Mouse (Mus musculus) limb, embryonic 15.5 days (tissue): ENCODE results near the gene Eef1a1. TPM values are rescaled to one million over a fixed set of nuclear protein-coding genes. Genes with fewer than 3 reads are reported as not detected.
A peak's percentile ranks its signal among the peaks of the same experiment; 100 is the strongest.

ENCODE experiments used
- ATAC-seq: fragments of 200-750 bp; cut with Nextera tagmentation; 2 replicates; pipeline ENCODE4 v1.8.0; 2017; ENCODE audit warnings: low read depth, moderate TSS enrichment; ENCODE audit not compliant: insufficient number of reproducible peaks, low FRiP score, low TSS enrichment
- H3K27ac ChIP-seq: fragments of 300-500 bp; sonication (generic); 2 replicates; pipeline ENCODE4 v1.5.1; 2015; ENCODE audit warnings: moderate library complexity, mild to moderate bottlenecking, inconsistent platforms
- H3K27me3 ChIP-seq: fragments of 300-500 bp; sonication (generic); 2 replicates; pipeline ENCODE4 v1.6.1; 2015; ENCODE audit warnings: inconsistent platforms
- H3K36me3 ChIP-seq: fragments of 300-500 bp; sonication (generic); 2 replicates; pipeline ENCODE4 v1.6.1; 2015; ENCODE audit warnings: inconsistent platforms
- H3K4me1 ChIP-seq: fragments of 300-500 bp; sonication (generic); 2 replicates; pipeline ENCODE4 v1.6.1; 2015; ENCODE audit warnings: inconsistent platforms
- H3K4me2 ChIP-seq: fragments of 300-500 bp; sonication (generic); 2 replicates; pipeline ENCODE4 v1.6.1; 2015; ENCODE audit warnings: mild to moderate bottlenecking, inconsistent platforms
- H3K4me3 ChIP-seq: fragments of 300-500 bp; sonication (generic); 2 replicates; pipeline ENCODE4 v1.5.1; 2015; ENCODE audit warnings: mild to moderate bottlenecking, inconsistent platforms
- H3K9ac ChIP-seq: fragments of 300-500 bp; sonication (generic); 2 replicates; pipeline ENCODE4 v1.6.1; 2015; ENCODE audit warnings: inconsistent platforms
- H3K9me3 ChIP-seq: fragments of 300-500 bp; sonication (generic); 2 replicates; pipeline ENCODE4 v1.6.1; 2016; ENCODE audit warnings: inconsistent platforms
- WGBS: fragments of 180-500 bp; shearing (Covaris S2); methylation state at CpG from one replicate; pipeline ENCODE4 v1.1.7; 2015; 5-methylcytosine and 5-hydroxymethylcytosine counted together
- polyA plus RNA-seq: library from polyadenylated mRNA; unstranded; fragments of >200 nt; fragmentation: Nextera tagmentation; extraction: Ambion mirVana; gene quantifications from 2 replicates; pipeline ENCODE4 v1.2.1, GENCODE M21; 2015

Gene Eef1a1
- polyA plus RNA-seq, 1 experiment from 2014 or later, result 5,127 TPM

- H3K27me3 ChIP-seq, result no peaks in the 10 kb centered on the region
- no peak overlapping the region for H3K4me2 ChIP-seq
- H3K4me3 ChIP-seq, result no peak overlapping the region
- WGBS, result 82% methylated on average over 8 of the region's 8 CpGs
- no peaks in the 10 kb centered on the region for H3K9me3 ChIP-seq
- H3K4me1 ChIP-seq, result no peaks in the 10 kb centered on the region; the same call in 1 of the 2 replicates
- no peak for ATAC-seq
- H3K27ac ChIP-seq, result no peak overlapping the region; the same call in 1 of the 2 replicates
- H3K36me3 ChIP-seq, result peaks cover 66% of the 10 kb centered on the region
- H3K9ac ChIP-seq, result no peak overlapping the region
Observed at GRCm38 (mm10) chr9:78473588-78473987, 15.4 kb downstream of the Eef1a1 start.

- no peak for ATAC-seq
- Histone ChIP-seq H3K4me3 (no peak overlapping the region), H3K36me3 (peaks cover 81% of the 10 kb centered on the region), H3K27me3 (no peaks in the 10 kb centered on the region), H3K9me3 (no peaks in the 10 kb centered on the region), H3K4me1 (no peaks in the 10 kb centered on the region), H3K27ac (no peak overlapping the region), H3K9ac (no peak overlapping the region), H3K4me2 (no peak overlapping the region)
- 96% methylated on average over 3 of the region's 3 CpGs for WGBS
Observed at GRCm38 (mm10) chr9:78465725-78466124, 23.2 kb downstream of the Eef1a1 start.

- H3K4me3 ChIP-seq, result no peak overlapping the region
Observed at GRCm38 (mm10) chr9:78463337-78463736, 25.6 kb downstream of the Eef1a1 start.

GRCm38 (mm10) chr9:78457026-78457425 is 31.9 kb downstream of the Eef1a1 start:
- 93% methylated on average over 8 of the region's 8 CpGs for WGBS
- H3K4me1 ChIP-seq, result no peaks in the 10 kb centered on the region
- H3K27me3 ChIP-seq, result no peaks in the 10 kb centered on the region
- no peak overlapping the region for H3K4me3 ChIP-seq
- no peak overlapping the region for H3K4me2 ChIP-seq
- no peak overlapping the region for H3K27ac ChIP-seq
- H3K9me3 ChIP-seq, result no peaks in the 10 kb centered on the region
- peaks cover 66% of the 10 kb centered on the region for H3K36me3 ChIP-seq
- ATAC-seq, result no peak
- no peak overlapping the region for H3K9ac ChIP-seq

More at GRCm38 (mm10) chr9:78463337-78463736, 25.6 kb downstream of the Eef1a1 start:
- Histone ChIP-seq H3K36me3 (peaks cover 77% of the 10 kb centered on the region), H3K27ac (no peak overlapping the region), H3K9me3 (no peaks in the 10 kb centered on the region), H3K9ac (no peak overlapping the region), H3K27me3 (no peaks in the 10 kb centered on the region), H3K4me1 (no peaks in the 10 kb centered on the region), H3K4me2 (no peak overlapping the region)
- ATAC-seq, result no peak
- WGBS, result 82% methylated on average over 4 of the region's 4 CpGs

GRCm38 (mm10) chr9:78451382-78451781 is 37.6 kb downstream of the Eef1a1 start:
- 78% methylated on average over 4 of the region's 4 CpGs for WGBS
- Histone ChIP-seq H3K9ac (no peak overlapping the region), H3K4me1 (peaks cover 10% of the 10 kb centered on the region), H3K4me3 (no peak overlapping the region), H3K9me3 (no peaks in the 10 kb centered on the region), H3K4me2 (no peak overlapping the region), H3K27ac (no peak overlapping the region), H3K27me3 (no peaks in the 10 kb centered on the region), H3K36me3 (peaks cover 39% of the 10 kb centered on the region)
- ATAC-seq, result no peak

- Histone ChIP-seq H3K27me3 (peaks cover 8% of the 10 kb centered on the region), H3K9ac (no peak overlapping the region), H3K4me1 (peaks cover 10% of the 10 kb centered on the region), H3K4me2 (no peak overlapping the region), H3K4me3 (no peak overlapping the region), H3K27ac (no peak overlapping the region), H3K9me3 (no peaks in the 10 kb centered on the region), H3K36me3 (peaks cover 36% of the 10 kb centered on the region)
- ATAC-seq, result no peak
- 72% methylated on average over 5 of the region's 5 CpGs for WGBS
Observed at GRCm38 (mm10) chr9:78450404-78450803, 38.5 kb downstream of the Eef1a1 start.

- H3K27me3 ChIP-seq, result peaks cover 24% of the 10 kb centered on the region
- H3K9ac ChIP-seq, result peak within 1 kb of the TSS; percentile 95
- H3K27ac ChIP-seq, result peak within 1 kb of the TSS; percentile 92
- H3K4me1 ChIP-seq, result peaks cover 10% of the 10 kb centered on the region
- peaks cover 23% of the 10 kb centered on the region for H3K36me3 ChIP-seq
- peak; percentile 91 for ATAC-seq
- peak within 1 kb of the TSS; percentile 94 for H3K4me3 ChIP-seq
- no peaks in the 10 kb centered on the region for H3K9me3 ChIP-seq
- H3K4me2 ChIP-seq, result peak within 1 kb of the TSS; percentile 60
- under 1% methylated on average over 86 of the region's 96 CpGs for WGBS
Observed at GRCm38 (mm10) chr9:78447973-78448873, 40.7 kb downstream of the Eef1a1 start, which contains the start of the genes Mto1 and Gm17324. Gene Mto1, plus strand, starts transcription at chr9:78448208. Gene Gm17324, minus strand, starts transcription at chr9:78448786.

- H3K4me3 ChIP-seq, result peak overlapping the region; percentile 94
- H3K4me2 ChIP-seq, result peak overlapping the region; percentile 60
- H3K36me3 ChIP-seq, result peaks cover 18% of the 10 kb centered on the region; the same call in 1 of the 2 replicates
- H3K9me3 ChIP-seq, result no peaks in the 10 kb centered on the region
- H3K27me3 ChIP-seq, result peaks cover 31% of the 10 kb centered on the region
- peaks cover 16% of the 10 kb centered on the region for H3K4me1 ChIP-seq
- no peak overlapping the region for H3K27ac ChIP-seq
- WGBS, result 34% methylated on average over 9 of the region's 9 CpGs
- no peak for ATAC-seq
- H3K9ac ChIP-seq, result 0 out of 2 replicates have a peak overlapping the region, but pooled peaks have one; percentile 7
Observed at GRCm38 (mm10) chr9:78447606-78447972, 41.4 kb downstream of the Eef1a1 start.

GRCm38 (mm10) chr9:78442579-78443392 is 46.2 kb downstream of the Eef1a1 start, which contains the start of gene Cgas:
Gene Cgas, minus strand, starts transcription at chr9:78443237.
- peak within 1 kb of the TSS; percentile 86 for H3K4me2 ChIP-seq
- under 1% methylated on average over 81 of the region's 81 CpGs for WGBS
- H3K27ac ChIP-seq, result no peak within 1 kb of the TSS

GRCm38 (mm10) chr9:78442237-78442578 is 46.7 kb downstream of the Eef1a1 start:
- H3K4me2 ChIP-seq, result peak overlapping the region; percentile 86
- H3K4me1 ChIP-seq, result peaks cover 20% of the 10 kb centered on the region
- WGBS, result 4% methylated on average over 9 of the region's 9 CpGs
- no peaks in the 10 kb centered on the region for H3K9me3 ChIP-seq
- H3K27ac ChIP-seq, result no peak overlapping the region
- H3K9ac ChIP-seq, result peak overlapping the region; percentile 65
- peaks cover 57% of the 10 kb centered on the region for H3K27me3 ChIP-seq
- ATAC-seq, result no peak
- H3K36me3 ChIP-seq, result no peaks in the 10 kb centered on the region
- H3K4me3 ChIP-seq, result peak overlapping the region; percentile 55

More at GRCm38 (mm10) chr9:78442579-78443392, 46.2 kb downstream of the Eef1a1 start, which contains the start of gene Cgas:
- Histone ChIP-seq H3K9me3 (no peaks in the 10 kb centered on the region), H3K27me3 (peaks cover 57% of the 10 kb centered on the region), H3K4me3 (peak within 1 kb of the TSS; percentile 55), H3K4me1 (peaks cover 22% of the 10 kb centered on the region), H3K36me3 (no peaks in the 10 kb centered on the region), H3K9ac (peak within 1 kb of the TSS; percentile 65)
- peak; percentile 59; the same call in 1 of the 2 replicates for ATAC-seq

GRCm38 (mm10) chr9:78439426-78439825 is 49.5 kb downstream of the Eef1a1 start:
- H3K9ac ChIP-seq, result no peak overlapping the region
- H3K27ac ChIP-seq, result no peak overlapping the region
- no peaks in the 10 kb centered on the region for H3K9me3 ChIP-seq
- no peak overlapping the region for H3K4me3 ChIP-seq
- H3K27me3 ChIP-seq, result peaks cover 42% of the 10 kb centered on the region
- H3K36me3 ChIP-seq, result no peaks in the 10 kb centered on the region
- H3K4me2 ChIP-seq, result no peak overlapping the region
- H3K4me1 ChIP-seq, result peaks cover 20% of the 10 kb centered on the region
- no peak for ATAC-seq
- WGBS, result 55% methylated on average over 5 of the region's 5 CpGs
